Mouse (Mus musculus) liver, embryonic 16.5 days (tissue): ENCODE measurements around the gene Car6. TPM values are rescaled to one million over a fixed set of nuclear protein-coding genes. Genes with fewer than 3 reads are reported as not detected.

Source experiments
- ATAC-seq: fragments of 200-750 bp; cut with Nextera tagmentation; 2 replicates; pipeline ENCODE4 v1.8.0; 2017; ENCODE audit warnings: low read depth, mild to moderate bottlenecking, moderate number of reproducible peaks, moderate library complexity
- H3K27ac ChIP-seq: fragments of 300-500 bp; sonication (generic); 2 replicates; pipeline ENCODE4 v1.5.1; 2014; ENCODE audit warnings: mild to moderate bottlenecking, low read length
- H3K27me3 ChIP-seq: fragments of 300-500 bp; sonication (generic); 2 replicates; pipeline ENCODE4 v1.6.1; 2014; ENCODE audit warnings: low read depth, low read length, mixed read lengths; ENCODE audit not compliant: control insufficient read depth, insufficient read depth
- H3K36me3 ChIP-seq: fragments of 300-500 bp; sonication (generic); 2 replicates; pipeline ENCODE4 v1.6.1; 2014; ENCODE audit warnings: mild to moderate bottlenecking; ENCODE audit not compliant: control insufficient read depth, insufficient read depth
- H3K4me1 ChIP-seq: fragments of 300-500 bp; sonication (generic); 2 replicates; pipeline ENCODE4 v1.6.1; 2014; ENCODE audit warnings: low read depth, low read length, mixed read lengths; ENCODE audit not compliant: control insufficient read depth
- H3K4me2 ChIP-seq: fragments of 300-500 bp; sonication (generic); 2 replicates; pipeline ENCODE4 v1.6.1; 2014; ENCODE audit warnings: low read depth, low read length, mixed read lengths
- H3K4me3 ChIP-seq: fragments of 300-500 bp; sonication (generic); 2 replicates; pipeline ENCODE4 v1.5.1; 2014; ENCODE audit warnings: low read depth, mild to moderate bottlenecking, low read length
- H3K9ac ChIP-seq: fragments of 300-500 bp; sonication (generic); 2 replicates; pipeline ENCODE4 v1.6.1; 2014; ENCODE audit warnings: low read depth, low read length
- H3K9me3 ChIP-seq: fragments of 300-500 bp; sonication (generic); replicated peaks from 2 replicates; pipeline ENCODE4 v1.6.1; 2016; ENCODE audit warnings: low read length; ENCODE audit not compliant: control insufficient read depth
- WGBS: fragments of 180-500 bp; shearing (Covaris S2); extraction: QIAGEN DNeasy Blood & Tissue Kit; methylation state at CpG from one replicate; pipeline ENCODE4 v1.1.7; 2014; ENCODE audit not compliant: insufficient replicate concordance; 5-methylcytosine and 5-hydroxymethylcytosine counted together
- polyA plus RNA-seq: library from polyadenylated mRNA; unstranded; fragments of >200 nt; fragmentation: Nextera tagmentation; extraction: Ambion mirVana; gene quantifications from 2 replicates; pipeline ENCODE4 v1.2.1, GENCODE M21; 2015

Gene Car6
- polyA plus RNA-seq, 1 experiment from 2014 or later = not detected

- ATAC-seq = no peak
- Histone ChIP-seq H3K4me2 (no peak overlapping the region), H3K27me3 (no peaks in the 10 kb centered on the region), H3K9ac (no peak overlapping the region), H3K27ac (no peak overlapping the region), H3K4me3 (no peak overlapping the region), H3K36me3 (no peaks in the 10 kb centered on the region), H3K4me1 (peaks cover 21% of the 10 kb centered on the region), H3K9me3 (no peaks in the 10 kb centered on the region)
- 49% methylated on average over 8 of the region's 8 CpGs for WGBS
These were observed 30.7 kb upstream of the Car6 start for GRCm38 (mm10) chr4:150231871-150232270.

- H3K36me3 ChIP-seq = no peaks in the 10 kb centered on the region
- peak; percentile 14; the same call in 1 of the 2 replicates for ATAC-seq
- peaks cover 14% of the 10 kb centered on the region for H3K4me1 ChIP-seq
- H3K27me3 ChIP-seq = no peaks in the 10 kb centered on the region
- no peak overlapping the region for H3K4me2 ChIP-seq
- H3K4me3 ChIP-seq = no peak overlapping the region
- H3K27ac ChIP-seq = no peak overlapping the region
- H3K9me3 ChIP-seq = no peaks in the 10 kb centered on the region
- 44% methylated on average over 21 of the region's 21 CpGs for WGBS
- H3K9ac ChIP-seq = no peak overlapping the region
These were observed 29.6 kb upstream of the Car6 start for GRCm38 (mm10) chr4:150230460-150231407.

- Histone ChIP-seq H3K27me3 (no peaks in the 10 kb centered on the region), H3K4me1 (peaks cover 7% of the 10 kb centered on the region), H3K36me3 (no peaks in the 10 kb centered on the region), H3K9me3 (no peaks in the 10 kb centered on the region), H3K4me3 (no peak overlapping the region), H3K27ac (no peak overlapping the region), H3K4me2 (no peak overlapping the region), H3K9ac (no peak overlapping the region)
- no peak for ATAC-seq
- 34% methylated on average over 11 of the region's 15 CpGs for WGBS
These were observed 28.7 kb upstream of the Car6 start for GRCm38 (mm10) chr4:150229747-150230390.

GRCm38 (mm10) chr4:150228581-150229348 is 27.6 kb upstream of the Car6 start:
- Histone ChIP-seq H3K4me2 (no peak overlapping the region), H3K36me3 (no peaks in the 10 kb centered on the region), H3K9ac (no peak overlapping the region), H3K4me1 (peaks cover 4% of the 10 kb centered on the region), H3K27me3 (no peaks in the 10 kb centered on the region), H3K9me3 (no peaks in the 10 kb centered on the region), H3K27ac (no peak overlapping the region), H3K4me3 (no peak overlapping the region)
- WGBS = 55% methylated on average over 7 of the region's 7 CpGs
- no peak for ATAC-seq

GRCm38 (mm10) chr4:150226818-150227688 is 25.9 kb upstream of the Car6 start:
- 35% methylated on average over 7 of the region's 7 CpGs for WGBS
- H3K9ac ChIP-seq = no peak overlapping the region
- no peak overlapping the region for H3K4me3 ChIP-seq
- H3K4me2 ChIP-seq = no peak overlapping the region
- H3K4me1 ChIP-seq = peaks cover 4% of the 10 kb centered on the region
- H3K9me3 ChIP-seq = no peaks in the 10 kb centered on the region
- no peaks in the 10 kb centered on the region for H3K27me3 ChIP-seq
- H3K27ac ChIP-seq = no peak overlapping the region
- no peak for ATAC-seq
- no peaks in the 10 kb centered on the region for H3K36me3 ChIP-seq

- Histone ChIP-seq H3K36me3 (no peaks in the 10 kb centered on the region), H3K4me3 (no peak overlapping the region), H3K4me1 (peaks cover 6% of the 10 kb centered on the region), H3K9ac (no peak overlapping the region), H3K9me3 (no peaks in the 10 kb centered on the region), H3K27me3 (no peaks in the 10 kb centered on the region), H3K27ac (no peak overlapping the region), H3K4me2 (no peak overlapping the region)
- ATAC-seq = no peak
- 71% methylated on average over 1 of the region's 1 CpGs for WGBS
These were observed 24.6 kb upstream of the Car6 start for GRCm38 (mm10) chr4:150225700-150226099.

GRCm38 (mm10) chr4:150223830-150224229 is 22.7 kb upstream of the Car6 start:
- no peak overlapping the region for H3K27ac ChIP-seq
- WGBS = 61% methylated on average over 4 of the region's 4 CpGs
- H3K4me1 ChIP-seq = peaks cover 7% of the 10 kb centered on the region
- no peaks in the 10 kb centered on the region for H3K27me3 ChIP-seq
- no peaks in the 10 kb centered on the region for H3K9me3 ChIP-seq
- H3K36me3 ChIP-seq = no peaks in the 10 kb centered on the region
- H3K4me3 ChIP-seq = no peak overlapping the region
- no peak for ATAC-seq
- no peak overlapping the region for H3K4me2 ChIP-seq
- no peak overlapping the region for H3K9ac ChIP-seq

GRCm38 (mm10) chr4:150221017-150221640 is 20.0 kb upstream of the Car6 start:
- peak overlapping the region; percentile 42 for H3K9ac ChIP-seq
- no peaks in the 10 kb centered on the region for H3K36me3 ChIP-seq
- H3K4me2 ChIP-seq = peak overlapping the region; percentile 43
- H3K4me1 ChIP-seq = peaks cover 7% of the 10 kb centered on the region
- peak overlapping the region; percentile 87 for H3K27ac ChIP-seq
- peak overlapping the region; percentile 27; the same call in 1 of the 2 replicates for H3K4me3 ChIP-seq
- H3K9me3 ChIP-seq = no peaks in the 10 kb centered on the region
- ATAC-seq = peak; percentile 61
- no peaks in the 10 kb centered on the region for H3K27me3 ChIP-seq
- WGBS = 38% methylated on average over 10 of the region's 10 CpGs
